24 mouse cellular contexts compared by ENCODE assay signal in genomic region chr6:119194161-119194560, GRCm38 (mm10). TPM values are rescaled to one million over a fixed set of nuclear protein-coding genes. Genes with fewer than 3 reads are reported as not detected.
A peak's percentile ranks its signal among the peaks of the same experiment; 100 is the strongest.
DNase-seq lines count a peak whose midpoint lies in the region; ATAC-seq and TF ChIP-seq lines count a peak whose summit lies in the region.
"Had no signal": no experiment of that assay in that cellular context is flagged by ENCODE, and none has a peak within 500 bp of the region (broad histone marks: within the 10 kb centered on the region; RNA-seq: fewer than 3 reads in every experiment).

No protein-coding gene starts in this region.

- DNase-seq in heart, embryonic 10.5 days (ENCODE audit: low spot score) = no peak
- no peak for DNase-seq in heart, adult 18-20 months
- no peak for DNase-seq in intestine, embryonic 14.5 days (ENCODE audit: low spot score)
- no peak for DNase-seq in heart, postnatal 0 days (ENCODE audit: low spot score)
- DNase-seq: adrenal gland, postnatal 36 days; B cell, adult 2 months; cerebellum, adult 18-20 months; cerebellum, postnatal 36 days; forebrain, postnatal 0 days; gastrocnemius, postnatal 36 days; kidney, adult 11 months; kidney, postnatal 14 days; lung, postnatal 10 days; thymus, adult 2 months had no signal

- H3K36me3 ChIP-seq in heart, embryonic 10.5 days = peaks cover 25% of the 10 kb centered on the region
- peaks cover 24% of the 10 kb centered on the region for H3K36me3 ChIP-seq in intestine, embryonic 14.5 days (ENCODE audit: control insufficient read depth, insufficient read depth, low read length)
- H3K36me3 ChIP-seq in intestine, postnatal 0 days (ENCODE audit: control insufficient read depth, insufficient read depth) = peaks cover 14% of the 10 kb centered on the region
- peaks cover 24% of the 10 kb centered on the region for H3K36me3 ChIP-seq in heart, postnatal 0 days (replicated peaks; ENCODE audit: control insufficient read depth, insufficient read depth, low read length)
- peaks cover 3% of the 10 kb centered on the region; the same call in 1 of the 2 replicates for H3K36me3 ChIP-seq in stomach, embryonic 16.5 days (ENCODE audit: control insufficient read depth, insufficient read depth, low read length)
- H3K36me3 ChIP-seq in midbrain, embryonic 16.5 days (ENCODE audit: control insufficient read depth, insufficient read depth, low read length) = no peaks in the 10 kb centered on the region; the same call in none of the 2 replicates

- no peak overlapping the region for H3K4me2 ChIP-seq in intestine, embryonic 14.5 days (ENCODE audit: low read length)
- H3K4me2 ChIP-seq in intestine, postnatal 0 days (replicated peaks; ENCODE audit: low read depth) = no peak overlapping the region
- peak overlapping the region; percentile 66 for H3K4me2 ChIP-seq in heart, postnatal 0 days (ENCODE audit: low read depth, low read length)
- no peak overlapping the region for H3K4me2 ChIP-seq in stomach, embryonic 16.5 days (ENCODE audit: low read depth, low read length)
- H3K4me2 ChIP-seq in midbrain, embryonic 16.5 days (ENCODE audit: low read length) = no peak overlapping the region
- H3K4me2 ChIP-seq: embryonic facial prominence, embryonic 13.5 days; hindbrain, embryonic 13.5 days; limb, embryonic 15.5 days; liver, embryonic 15.5 days; midbrain, embryonic 15.5 days; neural tube, embryonic 15.5 days had no signal

- H3K4me1 ChIP-seq in heart, embryonic 10.5 days = peaks cover 59% of the 10 kb centered on the region
- H3K4me1 ChIP-seq in intestine, embryonic 14.5 days (replicated peaks; ENCODE audit: control insufficient read depth, insufficient read depth, low read length) = peaks cover 3% of the 10 kb centered on the region; the same call in 1 of the 2 replicates
- no peaks in the 10 kb centered on the region; the same call in 1 of the 2 replicates for H3K4me1 ChIP-seq in intestine, postnatal 0 days (replicated peaks; ENCODE audit: control insufficient read depth, insufficient read depth, low read length)
- H3K4me1 ChIP-seq in heart, postnatal 0 days (ENCODE audit: control insufficient read depth, insufficient read depth) = peaks cover 35% of the 10 kb centered on the region
- peaks cover 3% of the 10 kb centered on the region; the same call in 1 of the 2 replicates for H3K4me1 ChIP-seq in stomach, embryonic 16.5 days (ENCODE audit: control insufficient read depth, insufficient read depth, low read length)
- peaks cover 4% of the 10 kb centered on the region for H3K4me1 ChIP-seq in midbrain, embryonic 16.5 days (ENCODE audit: control insufficient read depth, insufficient read depth, low read length)
- H3K4me1 ChIP-seq: liver, embryonic 15.5 days had no signal

- H3K27me3 ChIP-seq in heart, embryonic 10.5 days (ENCODE audit: insufficient read depth, poor library complexity, severe bottlenecking) = no peaks in the 10 kb centered on the region
- H3K27me3 ChIP-seq in intestine, embryonic 14.5 days (replicated peaks; ENCODE audit: control insufficient read depth, insufficient read depth, low read length) = no peaks in the 10 kb centered on the region
- H3K27me3 ChIP-seq in intestine, postnatal 0 days (replicated peaks; ENCODE audit: control insufficient read depth, insufficient read depth, low read length) = no peaks in the 10 kb centered on the region
- H3K27me3 ChIP-seq in heart, postnatal 0 days (ENCODE audit: control insufficient read depth, insufficient read depth, low read length) = no peaks in the 10 kb centered on the region
- H3K27me3 ChIP-seq in stomach, embryonic 16.5 days (ENCODE audit: control insufficient read depth, insufficient read depth, low read length) = no peaks in the 10 kb centered on the region
- no peaks in the 10 kb centered on the region for H3K27me3 ChIP-seq in midbrain, embryonic 16.5 days (ENCODE audit: control insufficient read depth, insufficient read depth, low read depth, low read length)
- H3K27me3 ChIP-seq: embryonic facial prominence, embryonic 13.5 days; hindbrain, embryonic 13.5 days; limb, embryonic 15.5 days; liver, embryonic 15.5 days; midbrain, embryonic 15.5 days; neural tube, embryonic 15.5 days had no signal

- H3K9me3 ChIP-seq in heart, embryonic 10.5 days = no peaks in the 10 kb centered on the region
- H3K9me3 ChIP-seq in intestine, embryonic 14.5 days (ENCODE audit: control insufficient read depth, low read length) = no peaks in the 10 kb centered on the region
- no peaks in the 10 kb centered on the region for H3K9me3 ChIP-seq in intestine, postnatal 0 days (ENCODE audit: control insufficient read depth)
- no peaks in the 10 kb centered on the region for H3K9me3 ChIP-seq in heart, postnatal 0 days (replicated peaks; ENCODE audit: control insufficient read depth, low read length)
- no peaks in the 10 kb centered on the region for H3K9me3 ChIP-seq in stomach, embryonic 16.5 days (replicated peaks; ENCODE audit: control insufficient read depth, low read length)
- H3K9me3 ChIP-seq in midbrain, embryonic 16.5 days (replicated peaks; ENCODE audit: control insufficient read depth, low read length, poor library complexity, severe bottlenecking) = no peaks in the 10 kb centered on the region
- H3K9me3 ChIP-seq: embryonic facial prominence, embryonic 13.5 days; hindbrain, embryonic 13.5 days; limb, embryonic 15.5 days; liver, embryonic 15.5 days; midbrain, embryonic 15.5 days; neural tube, embryonic 15.5 days had no signal

- H3K4me3 ChIP-seq in heart, embryonic 10.5 days = peak overlapping the region; percentile 62
- H3K4me3 ChIP-seq in intestine, embryonic 14.5 days (ENCODE audit: low read depth, low read length) = no peak overlapping the region
- H3K4me3 ChIP-seq in intestine, postnatal 0 days (ENCODE audit: low read depth, low read length) = no peak overlapping the region
- H3K4me3 ChIP-seq in heart, postnatal 0 days (ENCODE audit: low read depth, low read length) = peak overlapping the region; percentile 60
- no peak overlapping the region for H3K4me3 ChIP-seq in stomach, embryonic 16.5 days (replicated peaks; ENCODE audit: low read length)
- no peak overlapping the region for H3K4me3 ChIP-seq in midbrain, embryonic 16.5 days (ENCODE audit: low read depth, low read length)
- H3K4me3 ChIP-seq: embryonic facial prominence, embryonic 13.5 days; hindbrain, embryonic 13.5 days; limb, embryonic 15.5 days; liver, embryonic 15.5 days; midbrain, embryonic 15.5 days; neural tube, embryonic 15.5 days had no signal

- no peak overlapping the region for H3K9ac ChIP-seq in intestine, embryonic 14.5 days (ENCODE audit: low read length)
- H3K9ac ChIP-seq in intestine, postnatal 0 days (ENCODE audit: low read depth, low read length) = no peak overlapping the region
- peak overlapping the region; percentile 73 for H3K9ac ChIP-seq in heart, postnatal 0 days (replicated peaks; ENCODE audit: low read depth, low read length)
- H3K9ac ChIP-seq in stomach, embryonic 16.5 days (ENCODE audit: low read length) = no peak overlapping the region
- no peak overlapping the region for H3K9ac ChIP-seq in midbrain, embryonic 16.5 days (ENCODE audit: low read depth, low read length)
- H3K9ac ChIP-seq: embryonic facial prominence, embryonic 13.5 days; forebrain, postnatal 0 days; hindbrain, embryonic 13.5 days; limb, embryonic 15.5 days; liver, embryonic 15.5 days; midbrain, embryonic 15.5 days; neural tube, embryonic 15.5 days had no signal

- 47% methylated on average over 9 of the region's 9 CpGs for WGBS in heart, embryonic 10.5 days
- WGBS in intestine, embryonic 14.5 days = 59% methylated on average over 9 of the region's 9 CpGs
- WGBS in intestine, postnatal 0 days = 76% methylated on average over 9 of the region's 9 CpGs
- WGBS in heart, postnatal 0 days = 42% methylated on average over 9 of the region's 9 CpGs
- 70% methylated on average over 9 of the region's 9 CpGs for WGBS in stomach, embryonic 16.5 days
- WGBS in midbrain, embryonic 16.5 days = 91% methylated on average over 9 of the region's 9 CpGs

- TF ChIP-seq CTCF in intestine, postnatal 0 days (IDR thresholded peaks at IDR 0.05; ENCODE audit: low read depth) = no peak
- TF ChIP-seq CTCF in heart, postnatal 0 days (IDR thresholded peaks at IDR 0.05; ENCODE audit: low read depth) = no peak

- ATAC-seq in intestine, embryonic 14.5 days (replicated peaks; ENCODE audit: low FRiP score, low TSS enrichment, low read depth) = no peak
- ATAC-seq in intestine, postnatal 0 days = no peak
- peak; percentile 31 for ATAC-seq in heart, postnatal 0 days (ENCODE audit: insufficient read depth, low read depth)
- ATAC-seq in stomach, embryonic 16.5 days (ENCODE audit: insufficient read depth, low FRiP score) = no peak
- ATAC-seq in midbrain, embryonic 16.5 days = no peak
- ATAC-seq: forebrain, postnatal 0 days; midbrain, embryonic 15.5 days had no signal

- no peak for TF ChIP-seq EP300 in heart, postnatal 0 days (IDR thresholded peaks at IDR 0.05; ENCODE audit: low read depth)

- H3K27ac ChIP-seq in heart, embryonic 10.5 days = peak overlapping the region; percentile 88
- peak overlapping the region; percentile 76 for H3K27ac ChIP-seq in intestine, embryonic 14.5 days (ENCODE audit: low read depth)
- no peak overlapping the region for H3K27ac ChIP-seq in intestine, postnatal 0 days (ENCODE audit: low read depth, low read length)
- peak overlapping the region; percentile 98 for H3K27ac ChIP-seq in heart, postnatal 0 days (ENCODE audit: low read depth)
- H3K27ac ChIP-seq in stomach, embryonic 16.5 days (ENCODE audit: low read length) = peak overlapping the region; percentile 64; the same call in 1 of the 2 replicates
- no peak overlapping the region for H3K27ac ChIP-seq in midbrain, embryonic 16.5 days (ENCODE audit: low read length)
- H3K27ac ChIP-seq: embryonic facial prominence, embryonic 13.5 days; hindbrain, embryonic 13.5 days; limb, embryonic 15.5 days; liver, embryonic 15.5 days; midbrain, embryonic 15.5 days; neural tube, embryonic 15.5 days had no signal

RNA-seq across cellular contexts. Expression of gene Cacna1c, which starts 2.1 kb away (rescaled TPM):
- polyA plus RNA-seq in heart, embryonic 10.5 days (2016; fragmentation: Nextera tagmentation; extraction: Ambion mirVana) = 31.3 and 57.0 TPM in 2 replicates
- 100 to 1,000 TPM; 201 to 225 TPM for total RNA-seq in heart, adult 18-20 months (2021)
- polyA plus RNA-seq in intestine, embryonic 14.5 days (2014; fragmentation: Nextera tagmentation; extraction: Ambion mirVana) = 4.5 and 6.5 TPM in 2 replicates
- 1.2 and 1.5 TPM in 2 replicates for polyA plus RNA-seq in intestine, postnatal 0 days (2015; fragmentation: Nextera tagmentation; extraction: Ambion mirVana)
- total RNA-seq in heart, postnatal 0 days (2014; rRNA removed; ENCODE audit: low replicate concordance) = 120 and 159 TPM in 2 replicates
- 46.5 and 51.3 TPM in 2 replicates for polyA plus RNA-seq in heart, postnatal 0 days (2015; fragmentation: Nextera tagmentation; extraction: Ambion mirVana)
- polyA plus RNA-seq in stomach, embryonic 16.5 days (2015; fragmentation: Nextera tagmentation; extraction: Ambion mirVana) = 2.5 and 4.3 TPM in 2 replicates
- polyA plus RNA-seq in midbrain, embryonic 16.5 days (2015; fragmentation: Nextera tagmentation; extraction: Ambion mirVana) = 8.1 and 8.3 TPM in 2 replicates
- total RNA-seq: megakaryocyte progenitor cell, adult 5-6 weeks had no signal

RNA-seq across cellular contexts. Expression of gene Dcp1b, which starts 19.1 kb away (rescaled TPM):
- 8.1 and 10.4 TPM in 2 replicates for polyA plus RNA-seq in heart, embryonic 10.5 days (2016; fragmentation: Nextera tagmentation; extraction: Ambion mirVana)
- 1 to 10 TPM in 1 of 2 experiments, under 1 TPM in 1; 0.92 to 3.0 TPM for total RNA-seq in heart, adult 18-20 months (2021)
- 9.8 and 11.1 TPM in 2 replicates for polyA plus RNA-seq in intestine, embryonic 14.5 days (2014; fragmentation: Nextera tagmentation; extraction: Ambion mirVana)
- 4.9 and 5.1 TPM in 2 replicates for polyA plus RNA-seq in intestine, postnatal 0 days (2015; fragmentation: Nextera tagmentation; extraction: Ambion mirVana)
- 8.8 and 12.4 TPM in 2 replicates for total RNA-seq in heart, postnatal 0 days (2014; rRNA removed; ENCODE audit: low replicate concordance)
- polyA plus RNA-seq in heart, postnatal 0 days (2015; fragmentation: Nextera tagmentation; extraction: Ambion mirVana) = 9.9 and 11.4 TPM in 2 replicates
- polyA plus RNA-seq in stomach, embryonic 16.5 days (2015; fragmentation: Nextera tagmentation; extraction: Ambion mirVana) = 8.3 and 8.4 TPM in 2 replicates
- polyA plus RNA-seq in midbrain, embryonic 16.5 days (2015; fragmentation: Nextera tagmentation; extraction: Ambion mirVana) = 13.4 and 13.8 TPM in 2 replicates

RNA-seq across cellular contexts. Expression of gene Cacna2d4, which starts 42.2 kb away (rescaled TPM):
- not detected in 2 replicates for polyA plus RNA-seq in heart, embryonic 10.5 days (2016; fragmentation: Nextera tagmentation; extraction: Ambion mirVana)
- total RNA-seq in heart, adult 18-20 months (2021) = not detected
- not detected in 2 replicates for polyA plus RNA-seq in intestine, embryonic 14.5 days (2014; fragmentation: Nextera tagmentation; extraction: Ambion mirVana)
- 0.03 TPM in 2 replicates for polyA plus RNA-seq in intestine, postnatal 0 days (2015; fragmentation: Nextera tagmentation; extraction: Ambion mirVana)
- total RNA-seq in heart, postnatal 0 days (2014; rRNA removed; ENCODE audit: low replicate concordance) = not detected in 2 replicates
- not detected in 2 replicates for polyA plus RNA-seq in heart, postnatal 0 days (2015; fragmentation: Nextera tagmentation; extraction: Ambion mirVana)
- polyA plus RNA-seq in stomach, embryonic 16.5 days (2015; fragmentation: Nextera tagmentation; extraction: Ambion mirVana) = 0.07 TPM in 1 of 2 replicates, not detected in the other
- 0.47 and 0.63 TPM in 2 replicates for polyA plus RNA-seq in midbrain, embryonic 16.5 days (2015; fragmentation: Nextera tagmentation; extraction: Ambion mirVana)
- total RNA-seq: adrenal gland, postnatal 36 days had no signal
- polyA plus RNA-seq: embryonic facial prominence, embryonic 13.5 days; liver, embryonic 15.5 days had no signal

Comparison
In these comparisons a context has a peak if more than half of its experiments do, and no peak if none do; other contexts are left out.
1. H3K27ac ChIP-seq: peak in heart, embryonic 10.5 days (single experiment), intestine, embryonic 14.5 days (single experiment), heart, postnatal 0 days (single experiment) and stomach, embryonic 16.5 days (single experiment); none in intestine, postnatal 0 days (single experiment) and midbrain, embryonic 16.5 days (single experiment).
2. H3K4me3 ChIP-seq: peak in heart, embryonic 10.5 days (single experiment) and heart, postnatal 0 days (single experiment); none in intestine, embryonic 14.5 days (single experiment), intestine, postnatal 0 days (single experiment), stomach, embryonic 16.5 days (single experiment) and midbrain, embryonic 16.5 days (single experiment).